Comparison of ENCODE assay signal across 8 mouse cellular contexts in the genomic region with DNA sequence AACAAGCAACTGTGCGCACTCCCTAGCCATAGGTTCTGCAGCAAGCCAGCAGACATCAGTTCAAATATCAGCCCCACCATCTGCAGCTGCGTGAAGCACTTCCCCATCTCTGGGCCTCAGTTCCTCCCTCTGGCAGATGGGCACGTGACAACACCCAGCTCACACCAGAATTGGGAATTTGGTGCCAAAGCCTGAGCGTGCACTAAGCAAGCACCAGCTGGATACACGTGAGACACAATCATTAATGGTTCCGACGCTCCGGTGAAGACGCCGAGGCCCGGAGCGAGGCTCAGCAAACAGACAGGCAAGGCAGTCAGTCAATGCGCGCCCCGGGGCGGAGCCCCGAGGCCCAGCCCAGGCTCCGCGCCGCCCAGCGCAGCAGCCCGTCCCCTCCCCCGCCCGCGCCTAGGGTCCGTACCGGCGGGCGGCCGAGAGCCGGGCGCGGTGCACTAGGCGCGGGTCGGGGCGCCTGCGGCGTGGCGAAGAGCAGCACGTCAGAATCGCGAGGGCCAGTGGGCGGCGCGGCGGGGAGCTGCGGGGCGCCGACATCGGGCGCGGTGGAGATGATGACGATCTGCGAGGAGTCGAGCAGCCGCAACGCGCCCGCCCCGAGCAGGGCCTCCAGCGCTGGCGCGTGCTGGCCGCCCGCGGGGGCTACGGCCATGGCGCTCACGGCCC. TPM values are rescaled to one million over a fixed set of nuclear protein-coding genes. Genes with fewer than 3 reads are reported as not detected.
DNase-seq lines count a peak whose midpoint lies in the region; ATAC-seq and TF ChIP-seq lines count a peak whose summit lies in the region.

No protein-coding gene starts in this region.

- TF ChIP-seq CTCF in cortical plate, adult 2 months (IDR thresholded peaks at IDR 0.05; ENCODE audit: extremely low read depth, insufficient read depth, low read length): no peak

- H3K27me3 ChIP-seq in heart, embryonic 10.5 days (ENCODE audit: insufficient read depth, poor library complexity, severe bottlenecking): no peaks in the 10 kb centered on the region
- no peaks in the 10 kb centered on the region for H3K27me3 ChIP-seq in kidney, embryonic 16.5 days (ENCODE audit: insufficient read depth, low read length)
- H3K27me3 ChIP-seq in lung, embryonic 16.5 days (ENCODE audit: control insufficient read depth, insufficient read depth, low read depth, low read length): no peaks in the 10 kb centered on the region

- peak; percentile 85 for ATAC-seq in kidney, embryonic 16.5 days (ENCODE audit: low FRiP score, low TSS enrichment)
- peak; percentile 78 for ATAC-seq in lung, embryonic 16.5 days (ENCODE audit: low read depth)

- peaks cover 1% of the 10 kb centered on the region for H3K36me3 ChIP-seq in heart, embryonic 10.5 days
- H3K36me3 ChIP-seq in kidney, embryonic 16.5 days (ENCODE audit: insufficient read depth, low read length): peaks cover under 1% of the 10 kb centered on the region; the same call in 1 of the 2 replicates
- H3K36me3 ChIP-seq in lung, embryonic 16.5 days (ENCODE audit: control insufficient read depth, insufficient read depth, low read length): no peaks in the 10 kb centered on the region; the same call in 1 of the 2 replicates

- peak overlapping the region; percentile 46 for H3K4me3 ChIP-seq in cortical plate, adult 2 months (ENCODE audit: insufficient read depth, low read length)
- H3K4me3 ChIP-seq in heart, embryonic 10.5 days: peak overlapping the region; percentile 85
- peak overlapping the region; percentile 72 for H3K4me3 ChIP-seq in kidney, embryonic 16.5 days (ENCODE audit: low read length)
- peak overlapping the region; percentile 80 for H3K4me3 ChIP-seq in lung, embryonic 16.5 days (ENCODE audit: low read length)

- H3K9ac ChIP-seq in kidney, embryonic 16.5 days (replicated peaks; ENCODE audit: low read length): peak overlapping the region; percentile 72
- H3K9ac ChIP-seq in lung, embryonic 16.5 days (ENCODE audit: low read length): peak overlapping the region; percentile 80

- peak overlapping the region; percentile 69 for H3K4me2 ChIP-seq in kidney, embryonic 16.5 days (replicated peaks; ENCODE audit: low read depth, low read length)
- peak overlapping the region; percentile 75 for H3K4me2 ChIP-seq in lung, embryonic 16.5 days (ENCODE audit: low read depth, low read length)

- DNase-seq in urinary bladder, postnatal 14 days (ENCODE audit: low spot score): peak; percentile 65
- no peak for DNase-seq in urinary bladder, postnatal 10 days (ENCODE audit: low spot score)
- peak; percentile 89 for DNase-seq in heart, embryonic 10.5 days (ENCODE audit: low spot score)
- peak; percentile 71 for DNase-seq in retina, embryonic 14.5 days (ENCODE audit: low spot score)
- peak; percentile 80 for DNase-seq in thymus, postnatal 4 days

- H3K27ac ChIP-seq in cortical plate, adult 2 months (ENCODE audit: insufficient read depth, low read length): no peak overlapping the region
- H3K27ac ChIP-seq in heart, embryonic 10.5 days: peak overlapping the region; percentile 91
- peak overlapping the region; percentile 81 for H3K27ac ChIP-seq in kidney, embryonic 16.5 days (ENCODE audit: low read length)
- peak overlapping the region; percentile 88 for H3K27ac ChIP-seq in lung, embryonic 16.5 days (ENCODE audit: low read length)

- under 1% methylated on average over 70 of the region's 70 CpGs for WGBS in heart, embryonic 10.5 days
- WGBS in kidney, embryonic 16.5 days: under 1% methylated on average over 56 of the region's 70 CpGs
- 2% methylated on average over 46 of the region's 70 CpGs for WGBS in lung, embryonic 16.5 days

- no peak for TF ChIP-seq POLR2A in cortical plate, adult 2 months (IDR thresholded peaks at IDR 0.05; ENCODE audit: extremely low read depth, insufficient read depth, low read length)

- H3K9me3 ChIP-seq in heart, embryonic 10.5 days: no peaks in the 10 kb centered on the region
- H3K9me3 ChIP-seq in kidney, embryonic 16.5 days (ENCODE audit: low read length): no peaks in the 10 kb centered on the region
- no peaks in the 10 kb centered on the region for H3K9me3 ChIP-seq in lung, embryonic 16.5 days (ENCODE audit: control insufficient read depth, low read length)

- peaks cover 2% of the 10 kb centered on the region; the same call in 1 of the 2 replicates for H3K4me1 ChIP-seq in cortical plate, adult 2 months (ENCODE audit: control insufficient read depth, insufficient read depth, low read length)
- peaks cover 47% of the 10 kb centered on the region for H3K4me1 ChIP-seq in heart, embryonic 10.5 days
- peaks cover 39% of the 10 kb centered on the region for H3K4me1 ChIP-seq in kidney, embryonic 16.5 days (ENCODE audit: insufficient read depth, low read length)
- peaks cover 38% of the 10 kb centered on the region for H3K4me1 ChIP-seq in lung, embryonic 16.5 days (replicated peaks; ENCODE audit: control insufficient read depth, insufficient read depth, low read length)

RNA-seq across cellular contexts. Expression of a gene that starts 0.5 kb away (rescaled TPM):
- 14.2 and 15.2 TPM in 2 replicates for polyA plus RNA-seq in cortical plate, adult 2 months (2012; rRNA removed)
- 18.0 and 18.6 TPM in 2 replicates for polyA plus RNA-seq in heart, embryonic 10.5 days (2016; fragmentation: Nextera tagmentation; extraction: Ambion mirVana)
- polyA plus RNA-seq in kidney, embryonic 16.5 days (2015; fragmentation: Nextera tagmentation; extraction: Ambion mirVana): 11.6 and 19.6 TPM in 2 replicates
- 15.6 and 21.3 TPM in 2 replicates for polyA plus RNA-seq in lung, embryonic 16.5 days (2015; fragmentation: Nextera tagmentation; extraction: Ambion mirVana)

RNA-seq across cellular contexts. Expression of a gene that starts 10.5 kb away (rescaled TPM):
- 122 and 131 TPM in 2 replicates for polyA plus RNA-seq in cortical plate, adult 2 months (2012; rRNA removed)
- 0.94 and 1.6 TPM in 2 replicates for polyA plus RNA-seq in heart, embryonic 10.5 days (2016; fragmentation: Nextera tagmentation; extraction: Ambion mirVana)
- 2.8 and 3.3 TPM in 2 replicates for polyA plus RNA-seq in kidney, embryonic 16.5 days (2015; fragmentation: Nextera tagmentation; extraction: Ambion mirVana)
- polyA plus RNA-seq in lung, embryonic 16.5 days (2015; fragmentation: Nextera tagmentation; extraction: Ambion mirVana): 2.7 and 4.4 TPM in 2 replicates

RNA-seq across cellular contexts. Expression of a gene that starts 17.6 kb away (rescaled TPM):
- polyA plus RNA-seq in cortical plate, adult 2 months (2012; rRNA removed): not detected in 2 replicates
- polyA plus RNA-seq in heart, embryonic 10.5 days (2016; fragmentation: Nextera tagmentation; extraction: Ambion mirVana): 0.31 and 0.43 TPM in 2 replicates
- polyA plus RNA-seq in kidney, embryonic 16.5 days (2015; fragmentation: Nextera tagmentation; extraction: Ambion mirVana): 0.20 and 0.27 TPM in 2 replicates
- 0.33 and 0.35 TPM in 2 replicates for polyA plus RNA-seq in lung, embryonic 16.5 days (2015; fragmentation: Nextera tagmentation; extraction: Ambion mirVana)

RNA-seq across cellular contexts. Expression of a gene that starts 22.3 kb away (rescaled TPM):
- polyA plus RNA-seq in cortical plate, adult 2 months (2012; rRNA removed): 0.94 and 1.0 TPM in 2 replicates
- 1.2 and 1.5 TPM in 2 replicates for polyA plus RNA-seq in heart, embryonic 10.5 days (2016; fragmentation: Nextera tagmentation; extraction: Ambion mirVana)
- polyA plus RNA-seq in kidney, embryonic 16.5 days (2015; fragmentation: Nextera tagmentation; extraction: Ambion mirVana): 0.44 and 0.64 TPM in 2 replicates
- 0.54 and 1.1 TPM in 2 replicates for polyA plus RNA-seq in lung, embryonic 16.5 days (2015; fragmentation: Nextera tagmentation; extraction: Ambion mirVana)

RNA-seq across cellular contexts. Expression of a gene that starts 34.3 kb away (rescaled TPM):
- 20.9 and 21.5 TPM in 2 replicates for polyA plus RNA-seq in cortical plate, adult 2 months (2012; rRNA removed)
- 19.9 and 21.5 TPM in 2 replicates for polyA plus RNA-seq in heart, embryonic 10.5 days (2016; fragmentation: Nextera tagmentation; extraction: Ambion mirVana)
- 31.8 and 32.9 TPM in 2 replicates for polyA plus RNA-seq in kidney, embryonic 16.5 days (2015; fragmentation: Nextera tagmentation; extraction: Ambion mirVana)
- polyA plus RNA-seq in lung, embryonic 16.5 days (2015; fragmentation: Nextera tagmentation; extraction: Ambion mirVana): 31.4 and 33.1 TPM in 2 replicates

Comparison
In these comparisons a context has a peak if more than half of its experiments do, and no peak if none do; other contexts are left out.
1. RNA of a gene that starts 10.5 kb away (polyA plus RNA-seq): 122 to 131 TPM in cortical plate, adult 2 months; 2.8 to 3.3 TPM in kidney, embryonic 16.5 days, 2.7 to 4.4 TPM in lung, embryonic 16.5 days and 0.94 to 1.6 TPM in heart, embryonic 10.5 days; every median in the first group is over 10 times any median in the second.
2. Peak in every context shown above with its lines, with median percentiles within 50 percentile points of each other: H3K4me3 ChIP-seq.